Mouse (Mus musculus) monocyte, adult 5-6 weeks (primary cell): ENCODE measurements around the gene Efcc1. TPM values are rescaled to one million over a fixed set of nuclear protein-coding genes. Genes with fewer than 3 reads are reported as not detected.

Source experiments
- ATAC-seq: fragments of 153-309, 156-312 bp; replicated peaks from 2 replicates; pipeline ENCODE4 v1.8.0; 2017; ENCODE audit warnings: mild to moderate bottlenecking; ENCODE audit not compliant: low TSS enrichment, insufficient number of reproducible peaks, severe bottlenecking, poor library complexity, low FRiP score
- total RNA-seq: library from RNA; stranded (forward); fragments of 200-1000, 200-491, 200-594 nt; gene quantifications from 3 replicates; pipeline ENCODE4 v1.2.3, GENCODE M21; 2017

Gene Efcc1
- total RNA-seq, 1 experiment from 2014 or later = not detected

GRCm38 (mm10) chr6:87774466-87774865 is 43.8 kb downstream of the Efcc1 start:
- no peak for ATAC-seq

GRCm38 (mm10) chr6:87774909-87775308 is 44.2 kb downstream of the Efcc1 start:
- ATAC-seq = no peak

- no peak for ATAC-seq
Observed at GRCm38 (mm10) chr6:87775588-87776245, 45.0 kb downstream of the Efcc1 start.

GRCm38 (mm10) chr6:87776663-87777062 is 46.0 kb downstream of the Efcc1 start:
- ATAC-seq = no peak

- ATAC-seq = no peak
Observed at GRCm38 (mm10) chr6:87777842-87778241, 47.2 kb downstream of the Efcc1 start, which contains the start of gene Gp9. TSS of gene Gp9 (plus strand) at chr6:87778072.

- ATAC-seq = 0 out of 2 replicates have a peak, but pooled peaks have one; percentile 25
Observed at GRCm38 (mm10) chr6:87778294-87779173, 47.9 kb downstream of the Efcc1 start.

GRCm38 (mm10) chr6:87779174-87780165 is 48.8 kb downstream of the Efcc1 start:
- ATAC-seq = 0 out of 2 replicates have a peak, but pooled peaks have one; percentile 33

GRCm38 (mm10) chr6:87780546-87781301 is 50.1 kb downstream of the Efcc1 start:
- no peak for ATAC-seq

GRCm38 (mm10) chr6:87784033-87784432 is 53.4 kb downstream of the Efcc1 start:
- no peak for ATAC-seq

- ATAC-seq = no peak
Observed at GRCm38 (mm10) chr6:87786621-87787020, 56.0 kb downstream of the Efcc1 start.

- no peak for ATAC-seq
Observed at GRCm38 (mm10) chr6:87787108-87787890, 56.6 kb downstream of the Efcc1 start.

- no peak for ATAC-seq
Observed at GRCm38 (mm10) chr6:87788266-87788895, 57.7 kb downstream of the Efcc1 start.

GRCm38 (mm10) chr6:87788896-87789587 is 58.4 kb downstream of the Efcc1 start:
- no peak for ATAC-seq

GRCm38 (mm10) chr6:87789791-87790190 is 59.1 kb downstream of the Efcc1 start:
- peak; percentile 11; the same call in 1 of the 2 replicates for ATAC-seq

- no peak for ATAC-seq
Observed at GRCm38 (mm10) chr6:87790779-87791480, 60.3 kb downstream of the Efcc1 start.

- no peak for ATAC-seq
Observed at GRCm38 (mm10) chr6:87791826-87792225, 61.2 kb downstream of the Efcc1 start.
